Mouse (Mus musculus) hindbrain, postnatal 0 days (tissue): ENCODE measurements around the gene Nsg1. TPM values are rescaled to one million over a fixed set of nuclear protein-coding genes. Genes with fewer than 3 reads are reported as not detected.

Experiments used
- ATAC-seq: fragments of 200-750 bp; cut with Nextera tagmentation; 2 replicates; pipeline ENCODE4 v1.8.0; 2017; ENCODE audit warnings: mild to moderate bottlenecking, moderate TSS enrichment, moderate library complexity
- DNase-seq: peaks from one replicate; pipeline ENCODE4 v3.0.0-alpha.2; 2015; ENCODE audit warnings: low spot score
- H3K27ac ChIP-seq: fragments of 300-500 bp; sonication (generic); 2 replicates; pipeline ENCODE4 v1.5.1; 2014; ENCODE audit warnings: mild to moderate bottlenecking
- H3K27me3 ChIP-seq: fragments of 300-500 bp; sonication (generic); 2 replicates; pipeline ENCODE4 v1.6.1; 2014; ENCODE audit warnings: low read length, mixed read lengths; ENCODE audit not compliant: insufficient read depth
- H3K36me3 ChIP-seq: fragments of 300-500 bp; sonication (generic); 2 replicates; pipeline ENCODE4 v1.6.1; 2014; ENCODE audit warnings: low read length, mixed read lengths; ENCODE audit not compliant: insufficient read depth
- H3K4me1 ChIP-seq: fragments of 300-500 bp; sonication (generic); 2 replicates; pipeline ENCODE4 v1.6.1; 2014; ENCODE audit warnings: antibody characterized with exemption, low read length, mixed read lengths; ENCODE audit not compliant: insufficient read depth
- H3K4me2 ChIP-seq: fragments of 300-500 bp; sonication (generic); 2 replicates; pipeline ENCODE4 v1.6.1; 2014; ENCODE audit warnings: low read depth, mild to moderate bottlenecking, low read length, moderate library complexity, mixed read lengths
- H3K4me3 ChIP-seq: fragments of 300-500 bp; sonication (generic); 2 replicates; pipeline ENCODE4 v1.5.1; 2014; ENCODE audit warnings: low read length
- H3K9ac ChIP-seq: fragments of 300-500 bp; sonication (generic); replicated peaks from 2 replicates; pipeline ENCODE4 v1.6.1; 2014; ENCODE audit warnings: mild to moderate bottlenecking, low read length, moderate library complexity, mixed read lengths
- H3K9me3 ChIP-seq: fragments of 300-500 bp; sonication (generic); 2 replicates; pipeline ENCODE4 v1.6.1; 2016; ENCODE audit warnings: low read length, mixed read lengths
- CTCF ChIP-seq: IDR thresholded peaks from 2 replicates; pipeline ENCODE4 v1.5.1; 2016; ENCODE audit warnings: antibody characterized with exemption, control low read depth, low read depth
- WGBS: fragments of 180-500 bp; shearing (Covaris S2); extraction: QIAGEN DNeasy Blood & Tissue Kit; methylation state at CpG from one replicate; pipeline ENCODE4 v1.1.7; 2014; 5-methylcytosine and 5-hydroxymethylcytosine counted together
- polyA plus RNA-seq: library from polyadenylated mRNA; unstranded; fragments of >200 nt; fragmentation: Nextera tagmentation; extraction: Ambion mirVana; gene quantifications from 2 replicates; pipeline ENCODE4 v1.2.1, GENCODE M21; 2015
- total RNA-seq: library from RNA; depleted of rRNA; stranded (reverse); fragments of >200 nt; gene quantifications from 2 replicates; pipeline ENCODE4 v1.2.3, GENCODE M21; 2014

The Nsg1 gene
- total and polyA plus RNA-seq, 2 experiments from 2014 or later = 1,051 to 1,578 TPM

GRCm38 (mm10) chr5:38146524-38146923 lies 13.2 kb downstream of the Nsg1 start:
- H3K27me3 ChIP-seq = no peaks in the 10 kb centered on the region
- no peak for ATAC-seq
- 80% methylated on average over 6 of the region's 6 CpGs for WGBS

GRCm38 (mm10) chr5:38140893-38141292 lies 18.8 kb downstream of the Nsg1 start:
- Histone ChIP-seq H3K9me3 (no peaks in the 10 kb centered on the region), H3K9ac (no peak overlapping the region), H3K4me2 (no peak overlapping the region), H3K36me3 (peaks cover 53% of the 10 kb centered on the region), H3K27me3 (no peaks in the 10 kb centered on the region), H3K4me3 (no peak overlapping the region), H3K4me1 (no peaks in the 10 kb centered on the region), H3K27ac (no peak overlapping the region)
- DNase-seq = no peak
- WGBS = 84% methylated on average over 6 of the region's 6 CpGs
- no peak for TF ChIP-seq CTCF
- ATAC-seq = no peak

More at GRCm38 (mm10) chr5:38146524-38146923, 13.2 kb downstream of the Nsg1 start:
- Histone ChIP-seq H3K4me3 (no peak overlapping the region), H3K27ac (no peak overlapping the region), H3K9me3 (no peaks in the 10 kb centered on the region), H3K9ac (no peak overlapping the region), H3K4me1 (0 out of 2 replicates have a peak, but pooled peaks cover 3% of the 10 kb centered on the region), H3K4me2 (no peak overlapping the region), H3K36me3 (peaks cover 59% of the 10 kb centered on the region)
- TF ChIP-seq CTCF = no peak
- DNase-seq = no peak

- H3K4me3 ChIP-seq = no peak overlapping the region
- 82% methylated on average over 9 of the region's 9 CpGs for WGBS
- ATAC-seq = peak; percentile 21; the same call in 1 of the 2 replicates
- H3K9me3 ChIP-seq = no peaks in the 10 kb centered on the region
- H3K4me2 ChIP-seq = no peak overlapping the region
- no peaks in the 10 kb centered on the region for H3K4me1 ChIP-seq
- no peak for TF ChIP-seq CTCF
- no peak overlapping the region for H3K9ac ChIP-seq
- peaks cover 32% of the 10 kb centered on the region for H3K36me3 ChIP-seq
- H3K27me3 ChIP-seq = no peaks in the 10 kb centered on the region
- DNase-seq = no peak
- no peak overlapping the region for H3K27ac ChIP-seq
Measured at GRCm38 (mm10) chr5:38137163-38137562, 22.5 kb downstream of the Nsg1 start.

GRCm38 (mm10) chr5:38136247-38136646 lies 23.5 kb downstream of the Nsg1 start:
- Histone ChIP-seq H3K4me1 (no peaks in the 10 kb centered on the region), H3K4me3 (no peak overlapping the region), H3K36me3 (peaks cover 26% of the 10 kb centered on the region; the same call in 1 of the 2 replicates), H3K9me3 (no peaks in the 10 kb centered on the region), H3K27ac (no peak overlapping the region), H3K27me3 (no peaks in the 10 kb centered on the region), H3K4me2 (no peak overlapping the region), H3K9ac (no peak overlapping the region)
- DNase-seq (no peak), ATAC-seq (0 out of 2 replicates have a peak, but pooled peaks have one; percentile 31)
- WGBS = 92% methylated on average over 9 of the region's 9 CpGs
- TF ChIP-seq CTCF = no peak

- Histone ChIP-seq H3K4me1 (no peaks in the 10 kb centered on the region), H3K4me3 (no peak overlapping the region), H3K27me3 (no peaks in the 10 kb centered on the region), H3K4me2 (no peak overlapping the region), H3K36me3 (peaks cover 9% of the 10 kb centered on the region; the same call in 1 of the 2 replicates), H3K9me3 (no peaks in the 10 kb centered on the region), H3K27ac (no peak overlapping the region), H3K9ac (no peak overlapping the region)
- WGBS = 98% methylated on average over 2 of the region's 2 CpGs
- DNase-seq (no peak), ATAC-seq (peak; percentile 27; the same call in 1 of the 2 replicates)
- TF ChIP-seq CTCF = no peak
Measured at GRCm38 (mm10) chr5:38129339-38129738, 30.4 kb downstream of the Nsg1 start.

- WGBS = 85% methylated on average over 13 of the region's 13 CpGs
- Histone ChIP-seq H3K9me3 (no peaks in the 10 kb centered on the region), H3K4me2 (no peak overlapping the region), H3K4me1 (no peaks in the 10 kb centered on the region), H3K4me3 (no peak overlapping the region), H3K36me3 (peaks cover 9% of the 10 kb centered on the region; the same call in 1 of the 2 replicates), H3K27ac (no peak overlapping the region), H3K27me3 (no peaks in the 10 kb centered on the region), H3K9ac (no peak overlapping the region)
- DNase-seq (no peak), ATAC-seq (no peak)
- TF ChIP-seq CTCF = no peak
Measured at GRCm38 (mm10) chr5:38126519-38127306, 33.0 kb downstream of the Nsg1 start.

- WGBS = 67% methylated on average over 7 of the region's 7 CpGs
- H3K27me3 ChIP-seq = no peaks in the 10 kb centered on the region
- DNase-seq (no peak), ATAC-seq (no peak)
- no peak overlapping the region for H3K4me2 ChIP-seq
- H3K4me3 ChIP-seq = no peak overlapping the region
- peaks cover 4% of the 10 kb centered on the region; the same call in 1 of the 2 replicates for H3K36me3 ChIP-seq
- no peaks in the 10 kb centered on the region for H3K9me3 ChIP-seq
- no peak for TF ChIP-seq CTCF
- no peak overlapping the region for H3K9ac ChIP-seq
- H3K4me1 ChIP-seq = no peaks in the 10 kb centered on the region
- no peak overlapping the region for H3K27ac ChIP-seq
Measured at GRCm38 (mm10) chr5:38121699-38122098, 38.0 kb downstream of the Nsg1 start.
